Mouse (Mus musculus): ENCODE measurements around the gene Ngp.

GRCm38 (mm10) chr9:110440559-110440958 lies 21.0 kb downstream of the Ngp start:
- TF ChIP-seq POLR2A (IDR thresholded peaks at IDR 0.05; ENCODE audit: extremely low read depth, insufficient read depth, low read length) (no peak), CTCF (IDR thresholded peaks at IDR 0.05; ENCODE audit: low read depth, low read length) (no peak)
